Mouse (Mus musculus) large intestine, adult 2 months (tissue): Measurements from ENCODE around the gene Exoc6b. TPM values are rescaled to one million over a fixed set of nuclear protein-coding genes. Genes with fewer than 3 reads are reported as not detected.

Experiments
- DNase-seq: peaks from one replicate; pipeline ENCODE4 v3.0.0-alpha.2; 2012; ENCODE audit warnings: low read depth, low spot score
- WGBS: fragments of 180-500 bp; shearing (Covaris S2); methylation state at CpG from one replicate; pipeline ENCODE4 v1.1.7; 2018; 5-methylcytosine and 5-hydroxymethylcytosine counted together
- polyA plus RNA-seq: library from polyadenylated mRNA; depleted of rRNA; stranded (reverse); fragments of >200 nt; gene quantifications from 2 replicates; pipeline ENCODE4 v1.2.3, GENCODE M21; 2012

Exoc6b gene
- polyA plus RNA-seq, 1 experiment: 6.9 TPM

DNA sequence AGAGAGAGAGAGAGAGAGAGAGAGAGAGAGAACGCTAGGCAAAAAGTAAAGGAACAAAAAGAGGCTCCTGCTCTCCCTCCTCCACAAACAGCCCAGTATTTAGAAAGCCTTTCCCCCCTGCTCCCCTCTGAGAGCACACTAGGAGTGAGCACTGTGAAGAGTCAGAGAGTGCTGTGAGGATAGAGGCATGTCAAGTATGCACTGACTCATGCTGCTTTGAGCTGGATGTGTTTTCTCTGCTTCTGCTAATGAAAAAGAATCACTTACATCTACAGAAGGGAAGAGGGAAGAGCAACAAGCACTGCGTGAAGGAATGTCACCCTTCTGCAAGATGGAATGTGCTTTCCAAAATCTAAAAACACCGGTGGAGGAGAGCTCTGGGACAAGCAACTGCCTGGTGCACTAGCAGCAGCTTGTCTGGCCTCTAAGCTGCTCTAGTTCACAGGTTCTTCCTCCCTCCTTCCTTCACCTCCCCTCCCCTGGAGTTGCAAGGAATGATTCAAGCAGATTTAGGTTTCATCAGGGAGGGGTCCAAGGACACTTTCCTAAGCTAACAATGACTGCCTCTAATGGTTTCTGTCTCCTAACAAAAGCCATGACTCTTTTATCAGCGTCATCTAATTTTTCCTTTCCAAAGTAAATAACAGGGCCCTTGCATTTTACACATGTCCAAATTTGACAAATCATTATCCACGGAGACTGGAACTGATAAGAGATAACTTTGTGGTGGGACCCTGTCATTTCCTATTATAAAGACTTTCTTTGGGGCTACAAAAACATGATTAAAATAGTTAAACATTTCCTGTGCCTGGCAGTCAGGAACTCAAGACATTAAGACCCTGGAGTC lies 176.2 kb downstream of the Exoc6b start:
- 26% methylated on average over 5 of the region's 5 CpGs for WGBS
- DNase-seq: no peak

DNA sequence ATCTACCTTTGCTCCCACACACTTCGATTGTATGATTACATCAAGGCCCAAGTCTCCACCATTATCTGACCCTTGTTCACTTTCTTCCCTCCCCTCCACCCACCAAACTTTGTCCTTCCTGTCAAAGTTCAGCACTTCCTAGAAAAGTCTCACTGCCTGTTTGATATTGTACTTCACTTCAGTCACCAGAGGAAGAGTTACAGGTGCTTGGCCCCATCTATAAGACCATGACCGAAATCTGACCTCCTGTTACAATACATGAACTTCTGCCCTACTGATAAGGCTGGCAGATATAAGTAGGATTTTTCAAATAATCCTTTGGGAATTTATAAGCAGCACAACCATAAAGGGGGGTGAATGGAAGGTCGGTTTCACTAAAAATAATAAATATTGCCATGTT lies 182.8 kb downstream of the Exoc6b start:
- no peak for DNase-seq
- WGBS: 47% methylated on average over 3 of the region's 3 CpGs

DNA sequence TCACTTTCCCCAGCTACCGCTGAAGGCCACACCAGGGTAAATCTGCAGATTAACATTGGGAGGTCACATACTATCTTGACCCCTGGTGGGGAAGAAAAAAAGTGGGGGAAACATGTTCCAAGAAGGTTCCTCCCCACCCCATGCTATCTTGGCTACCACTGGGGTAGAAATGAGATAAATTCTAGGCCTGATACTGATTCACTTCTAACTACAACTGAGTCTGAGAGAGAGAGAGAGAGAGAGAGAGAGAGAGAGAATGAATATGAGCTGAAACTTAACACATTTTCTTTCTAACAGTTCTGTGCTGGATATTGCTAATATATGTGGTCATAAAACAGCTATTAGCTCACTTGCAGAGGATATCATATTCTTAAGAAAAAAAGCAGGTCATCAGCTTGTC lies 184.2 kb downstream of the Exoc6b start:
- WGBS: 80% methylated on average over 1 of the region's 1 CpGs
- DNase-seq: no peak

DNA sequence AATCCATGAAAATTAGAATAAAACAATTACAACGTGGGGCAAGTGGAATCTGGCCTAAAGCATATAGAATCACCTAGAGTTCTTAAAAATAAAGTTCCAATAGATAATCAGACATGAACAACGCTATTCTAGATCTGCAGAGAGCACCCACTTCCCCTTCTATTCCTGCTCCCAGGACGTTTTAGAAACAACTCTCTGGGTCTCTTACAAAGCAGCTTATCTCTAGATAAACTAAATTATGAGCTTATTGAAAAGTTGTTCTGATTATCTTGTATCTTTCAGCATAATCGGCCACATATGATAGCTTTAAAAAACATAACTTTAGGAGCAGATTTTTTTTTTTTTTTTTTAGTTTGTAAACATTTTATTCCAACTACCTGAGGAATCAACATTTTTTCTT lies 185.6 kb downstream of the Exoc6b start:
- 60% methylated on average over 4 of the region's 4 CpGs for WGBS
- DNase-seq: no peak

DNA sequence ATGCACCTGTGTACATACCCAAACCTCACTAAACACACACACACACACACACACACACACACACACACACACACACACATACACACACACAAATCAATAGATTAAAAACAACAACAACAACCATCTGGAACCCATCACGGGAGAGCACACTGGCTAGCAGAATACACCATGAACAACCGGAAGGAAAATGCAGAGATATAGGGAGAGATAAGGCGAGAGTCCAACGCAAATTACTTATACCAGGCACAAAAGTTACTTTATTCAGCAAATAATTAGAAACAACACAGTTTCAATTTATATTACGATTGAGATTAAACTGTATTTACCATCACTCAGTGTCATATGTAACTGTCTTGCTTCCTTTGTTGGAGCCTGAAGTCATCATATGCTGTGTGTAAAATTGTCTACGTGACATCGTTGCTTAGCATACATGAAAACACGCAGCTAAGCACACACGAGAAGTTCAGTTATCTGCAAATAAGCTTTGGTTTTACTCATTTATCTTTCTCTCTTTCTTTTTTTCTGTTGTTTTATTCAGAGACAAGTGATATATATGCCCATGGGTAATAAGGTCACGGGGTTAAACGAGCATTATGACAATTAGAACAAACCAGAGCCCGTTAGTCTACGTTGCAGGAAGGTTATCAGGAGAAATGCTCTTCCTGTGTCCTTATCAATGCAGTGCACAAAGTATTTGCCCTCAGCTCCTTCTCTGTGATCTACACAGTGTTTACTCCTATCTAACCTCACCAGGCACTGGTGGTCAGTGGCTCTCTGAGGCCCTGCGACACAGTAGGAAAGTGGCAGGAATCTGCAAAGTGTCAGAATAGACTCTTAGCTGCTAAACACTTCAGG lies 186.4 kb downstream of the Exoc6b start:
- no peak for DNase-seq
- 74% methylated on average over 14 of the region's 14 CpGs for WGBS

DNA sequence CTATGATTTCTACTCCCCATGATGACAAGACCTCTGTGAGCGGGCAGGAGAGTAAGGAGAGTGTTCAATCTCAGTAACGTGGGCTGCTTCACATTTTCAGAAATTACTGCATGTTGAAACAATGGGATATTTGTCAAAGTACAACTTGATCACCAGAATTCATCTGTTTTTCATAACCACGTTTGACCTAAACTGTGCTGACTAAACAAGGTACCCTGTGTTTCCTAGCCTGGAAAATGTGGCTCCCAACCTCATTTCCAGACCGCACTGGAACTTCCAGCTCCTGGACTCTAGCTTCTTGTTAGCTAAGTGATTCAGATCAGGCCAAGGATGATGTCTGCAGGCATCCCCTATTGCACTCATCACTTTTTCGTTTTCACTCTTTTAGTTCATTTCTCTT lies 193.4 kb downstream of the Exoc6b start:
- 87% methylated on average over 5 of the region's 5 CpGs for WGBS
- no peak for DNase-seq

DNA sequence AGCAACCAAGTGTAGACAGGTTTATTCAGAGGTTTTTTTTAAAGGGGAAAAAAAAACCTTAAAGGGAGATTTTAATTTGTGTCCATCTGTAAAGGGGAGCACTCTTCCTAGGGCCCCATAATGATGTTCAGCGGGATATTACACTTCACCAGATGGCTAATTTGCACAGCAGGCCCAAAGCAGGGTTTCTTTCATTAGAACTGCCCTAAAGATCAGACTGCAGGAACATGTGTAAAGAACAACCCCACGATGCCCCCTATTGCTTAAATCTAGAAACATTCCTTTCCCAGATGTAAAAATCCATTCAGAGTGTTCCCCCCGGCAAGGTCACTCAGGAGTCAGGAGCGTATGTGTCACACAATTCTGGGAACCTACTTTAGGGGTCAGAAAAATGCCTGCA lies 202.2 kb downstream of the Exoc6b start:
- DNase-seq: no peak
- WGBS: 65% methylated on average over 4 of the region's 4 CpGs

DNA sequence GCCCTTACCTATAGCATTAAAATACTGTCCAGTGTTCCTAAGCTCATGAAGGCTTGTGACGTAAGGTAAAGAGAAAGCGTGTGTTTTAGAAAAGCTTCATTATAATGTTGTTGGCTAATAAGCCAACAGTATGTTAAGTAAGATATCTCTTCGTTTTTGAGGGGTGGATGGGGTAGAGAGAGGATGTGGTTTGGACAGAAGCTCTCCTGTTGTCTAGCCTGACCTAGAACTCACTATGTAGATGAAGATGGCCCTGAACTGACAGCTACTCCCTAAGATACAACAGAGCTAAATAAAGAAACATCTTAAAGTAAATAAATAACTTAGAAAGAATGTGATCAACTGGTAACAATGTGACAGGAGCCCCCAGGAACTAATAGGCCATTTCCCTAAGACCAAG lies 204.7 kb downstream of the Exoc6b start:
- WGBS: 89% methylated on average over 3 of the region's 3 CpGs

DNA sequence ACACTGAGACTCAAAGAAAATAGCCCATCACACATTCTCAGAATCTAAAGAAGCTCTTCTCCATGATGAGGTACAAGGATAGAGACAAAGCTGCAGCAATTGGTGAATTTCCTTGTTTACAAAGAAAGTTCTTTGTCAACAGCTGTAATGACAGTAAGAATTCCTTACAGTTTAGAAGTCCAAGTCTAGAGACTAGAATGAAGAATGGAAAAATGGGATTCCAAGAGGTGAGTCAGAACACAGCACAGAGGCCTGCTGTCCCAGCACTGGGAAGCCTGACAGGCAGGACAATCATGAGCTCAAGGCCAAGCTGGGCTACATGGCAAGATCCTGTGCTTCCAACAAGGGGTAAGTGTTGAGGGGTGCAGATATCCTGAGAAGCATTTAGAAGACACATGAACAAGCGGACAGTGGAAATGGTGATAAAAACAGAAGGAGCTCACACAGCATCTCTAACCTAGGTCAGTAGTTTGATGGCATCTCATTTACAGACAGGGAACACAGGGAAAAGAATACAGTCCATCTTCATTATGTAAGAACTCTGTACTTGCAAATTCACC lies 205.4 kb downstream of the Exoc6b start:
- WGBS: 100% methylated on average over 1 of the region's 1 CpGs
- DNase-seq: no peak

More for the DNA sequence above, 204.7 kb downstream of the Exoc6b start:
- no peak for DNase-seq

DNA sequence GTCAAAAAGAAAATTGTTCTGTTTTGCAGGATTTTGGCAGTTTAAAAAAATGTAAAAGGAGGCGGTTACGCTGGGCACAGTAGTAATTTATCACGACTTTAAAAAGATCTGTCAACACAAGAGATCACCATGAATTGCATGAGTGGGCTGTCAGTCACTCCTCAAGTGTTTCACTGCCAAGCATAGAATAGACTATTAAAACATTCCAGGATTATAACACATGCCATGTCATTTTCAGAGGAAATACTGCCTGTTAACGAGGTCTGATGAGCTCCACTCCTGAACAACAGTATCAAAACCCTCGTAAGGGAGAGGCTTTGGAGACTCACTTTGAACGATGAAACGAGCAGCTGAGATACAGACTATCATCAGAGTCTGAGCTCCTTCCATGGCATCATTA lies 223.6 kb downstream of the Exoc6b start:
- DNase-seq: no peak
- WGBS: 84% methylated on average over 7 of the region's 7 CpGs

DNA sequence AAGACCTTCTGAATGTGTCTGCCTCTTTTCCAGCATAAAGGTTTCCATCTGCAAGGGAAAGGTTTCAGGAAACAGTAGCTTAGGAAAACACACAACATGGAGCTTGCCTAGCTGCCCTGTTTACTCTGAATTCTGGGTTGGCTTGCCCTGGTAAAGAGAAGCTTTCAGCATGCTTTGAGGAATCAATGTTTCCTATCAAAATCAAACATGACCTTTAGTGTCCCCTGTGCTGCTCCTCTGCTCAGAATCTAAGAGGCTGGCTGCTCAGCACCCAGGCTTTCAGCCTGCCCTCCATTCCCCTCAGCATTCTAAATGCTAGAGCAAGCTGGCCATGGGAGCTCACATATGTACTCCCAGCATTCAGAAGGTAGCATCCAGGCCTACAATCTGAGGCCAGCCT lies 228.2 kb downstream of the Exoc6b start:
- DNase-seq: no peak

DNA sequence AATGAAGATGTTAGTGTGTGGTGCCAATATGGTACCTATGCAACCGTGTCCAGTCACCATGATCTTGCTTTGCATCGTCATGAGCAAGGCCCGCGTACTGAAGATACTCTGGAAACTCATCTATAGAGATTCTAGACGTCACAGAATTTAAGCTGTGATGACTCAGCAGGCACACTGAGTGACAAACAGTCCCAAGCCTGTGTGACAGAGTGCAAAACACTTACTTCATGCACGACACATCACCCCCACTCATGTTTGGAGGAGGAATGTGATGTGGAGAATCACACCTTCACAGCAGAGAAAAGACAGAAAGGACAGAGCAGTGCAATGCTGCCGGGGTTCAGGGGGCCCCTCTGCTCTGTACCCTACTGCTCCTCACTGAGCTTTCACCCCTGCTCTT lies 261.8 kb downstream of the Exoc6b start:
- 93% methylated on average over 7 of the region's 7 CpGs for WGBS
- DNase-seq: no peak

DNA sequence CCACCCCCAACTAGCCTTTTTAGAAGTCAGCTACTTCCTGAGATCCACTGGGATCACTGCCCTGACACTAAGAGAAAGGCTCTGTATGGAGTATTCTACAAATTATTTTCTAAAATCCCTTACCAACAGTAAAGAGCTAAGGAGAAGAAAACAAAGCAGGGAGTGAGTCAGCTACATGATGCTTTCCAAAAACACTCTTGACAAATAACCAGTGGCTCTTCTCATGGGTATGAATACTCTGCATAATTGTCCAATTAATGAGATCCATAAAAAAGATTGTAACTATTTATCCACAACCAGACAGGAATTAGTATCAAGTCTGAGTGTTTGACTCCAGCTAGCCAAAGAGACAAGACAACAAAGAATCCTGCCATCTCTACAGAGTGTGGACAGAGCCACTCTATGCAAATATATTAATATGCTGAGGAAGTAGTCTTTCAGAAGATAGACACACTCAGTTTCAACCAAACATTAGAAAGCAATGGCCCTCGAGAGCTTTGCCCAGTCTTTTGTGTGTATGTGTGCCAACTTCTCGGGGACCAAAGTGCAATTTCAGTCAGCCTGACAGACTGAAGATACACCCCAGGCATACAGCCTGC lies 263.1 kb downstream of the Exoc6b start:
- DNase-seq: no peak
- 51% methylated on average over 2 of the region's 2 CpGs for WGBS

DNA sequence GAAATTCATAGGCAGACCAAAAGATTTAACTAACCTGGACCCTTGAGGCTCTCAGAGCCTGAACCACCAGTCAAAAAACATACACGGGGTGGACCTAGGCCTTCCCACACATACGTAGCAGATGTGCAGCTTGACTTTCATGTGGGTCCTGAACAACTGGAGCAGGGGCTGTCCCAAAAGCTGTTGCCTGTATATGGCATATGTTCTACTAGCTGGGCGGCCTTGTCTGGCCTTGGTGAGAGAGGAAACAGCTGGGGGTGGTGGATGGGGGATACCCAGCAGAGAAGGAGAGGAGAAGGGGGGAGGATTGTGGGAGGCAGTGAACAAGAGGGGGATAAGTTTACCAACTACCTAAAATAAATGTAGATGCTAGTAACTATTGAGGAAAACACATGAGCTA lies 270.6 kb downstream of the Exoc6b start:
- WGBS: 91% methylated on average over 3 of the region's 3 CpGs
- no peak for DNase-seq

DNA sequence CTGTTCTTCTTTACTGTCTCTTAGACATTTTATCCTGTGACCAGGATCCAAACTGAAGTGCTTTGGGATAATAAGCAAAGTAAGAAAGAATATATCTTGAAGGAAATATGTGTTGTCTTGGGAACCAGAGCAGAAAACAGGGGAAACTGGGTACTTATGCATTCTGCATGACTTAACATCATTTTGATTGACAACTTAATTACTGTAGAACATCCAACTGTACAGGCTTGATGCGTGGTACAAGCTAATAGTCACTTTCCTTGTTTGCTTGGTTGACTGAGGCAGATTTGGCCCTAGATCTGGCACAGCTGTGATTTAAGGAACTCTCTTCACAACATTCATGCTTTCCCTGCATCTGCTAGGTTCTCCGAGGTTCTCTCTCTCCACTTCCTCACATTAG lies 285.3 kb downstream of the Exoc6b start:
- WGBS: 76% methylated on average over 2 of the region's 2 CpGs
- DNase-seq: no peak

DNA sequence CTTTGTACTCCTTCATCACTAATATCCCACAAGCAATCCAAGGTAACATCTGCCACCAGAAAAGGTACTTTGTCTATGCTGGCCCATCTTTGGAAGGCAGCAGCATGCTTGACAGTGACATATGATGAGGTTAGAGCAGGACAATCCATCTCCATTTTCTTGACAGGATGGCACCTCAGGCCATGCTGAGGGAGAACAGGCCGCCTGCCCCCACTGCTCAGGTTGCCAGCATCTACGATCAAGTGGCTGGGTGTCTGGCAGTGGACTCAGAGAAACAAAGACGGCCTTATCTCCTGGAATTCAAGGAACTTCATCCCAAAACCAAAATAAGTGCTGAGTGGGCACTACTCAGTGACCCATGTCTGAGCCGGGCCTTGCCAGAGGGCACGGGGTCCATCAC lies 289.3 kb downstream of the Exoc6b start:
- DNase-seq: no peak
- 84% methylated on average over 5 of the region's 5 CpGs for WGBS

DNA sequence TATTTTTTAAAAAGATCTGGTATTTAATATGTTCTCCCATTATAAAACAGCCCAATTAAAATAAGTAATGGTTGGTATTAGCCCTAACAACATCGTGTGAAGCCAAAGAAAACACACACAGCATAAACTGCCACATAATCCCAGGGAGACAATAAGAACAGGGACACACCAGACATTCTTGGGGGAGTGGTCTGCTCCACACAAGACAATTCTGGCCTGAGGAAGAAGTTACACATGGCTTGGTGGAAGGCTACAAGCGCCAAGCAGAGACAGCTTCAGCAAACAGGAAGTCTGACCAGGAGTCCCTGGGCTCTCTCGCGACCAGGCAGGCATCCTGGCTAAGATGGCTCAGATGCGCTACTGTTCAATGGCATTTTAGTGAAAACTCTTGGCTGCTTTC lies 290.3 kb downstream of the Exoc6b start:
- 81% methylated on average over 5 of the region's 5 CpGs for WGBS
- DNase-seq: no peak

DNA sequence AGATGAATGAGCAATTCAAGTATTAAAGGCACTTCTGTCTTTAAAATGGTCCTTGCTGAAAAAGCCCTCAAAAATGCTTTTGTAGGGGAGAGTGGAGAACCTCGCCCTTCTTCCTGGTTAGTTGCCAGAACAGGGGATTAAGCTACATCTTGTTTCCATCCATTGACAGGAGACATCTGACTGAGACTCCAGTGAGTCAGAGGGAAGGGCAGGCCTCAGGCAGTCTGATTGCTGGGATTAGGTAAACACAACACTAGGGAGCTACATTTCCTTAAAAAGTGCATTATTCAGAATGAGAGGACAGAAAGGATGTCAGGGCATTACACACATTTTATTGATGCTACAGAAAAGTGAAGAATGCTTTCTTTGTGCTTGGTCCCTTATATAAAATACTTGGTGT lies 293.4 kb downstream of the Exoc6b start:
- 56% methylated on average over 1 of the region's 1 CpGs for WGBS

DNA sequence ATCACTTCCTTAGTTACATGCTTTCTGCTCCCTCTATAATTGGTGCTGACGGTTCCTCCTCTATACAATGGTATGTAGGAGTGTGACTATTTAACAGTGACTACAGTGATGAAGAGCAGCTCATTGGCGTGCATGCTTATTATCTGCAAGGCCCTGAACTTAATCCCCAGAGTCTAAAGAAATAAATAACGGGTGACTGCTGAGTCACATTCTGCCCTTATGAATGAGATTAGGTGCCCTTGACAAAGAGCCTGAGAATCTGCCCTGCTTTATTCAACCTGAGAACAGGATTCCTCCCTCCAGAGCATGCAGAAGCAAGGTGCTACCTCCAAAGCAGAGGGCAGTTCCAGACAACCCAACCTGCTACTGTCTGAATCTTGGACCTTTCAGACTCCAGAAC lies 314.0 kb downstream of the Exoc6b start:
- no peak for DNase-seq
- whole genome bisulfite sequencing: 88% methylated on average over 3 of the region's 3 CpGs

More for the DNA sequence above, 293.4 kb downstream of the Exoc6b start:
- no peak for DNase-seq

DNA sequence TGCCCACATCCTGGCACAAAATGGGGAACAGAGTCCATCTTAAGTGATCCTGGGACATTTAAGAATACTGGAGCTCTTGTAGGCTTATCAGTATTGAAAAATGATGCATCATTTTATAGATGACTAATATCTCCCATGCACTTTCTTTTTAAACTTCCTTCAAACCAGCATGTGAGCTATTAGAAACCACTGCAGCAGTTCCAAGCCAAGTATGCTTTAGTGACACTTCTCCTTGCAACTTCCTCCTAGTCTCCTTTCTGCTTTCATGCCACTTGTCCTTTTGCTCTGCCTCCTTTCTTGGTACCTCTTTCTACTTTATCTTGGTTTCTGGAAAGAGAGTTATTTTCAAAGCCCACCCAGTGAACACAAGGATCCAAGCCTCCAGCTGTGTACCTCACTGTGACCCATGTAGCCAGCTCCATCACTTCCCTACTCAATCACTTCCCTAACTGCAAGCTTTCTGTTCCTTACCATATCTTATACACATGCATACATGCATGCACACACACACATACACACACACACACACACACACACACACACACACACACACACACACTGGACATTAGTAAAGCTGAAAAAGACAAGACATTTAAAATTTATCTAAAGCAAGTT lies 316.4 kb downstream of the Exoc6b start:
- no peak for DNase-seq
